Mouse (Mus musculus) lung, adult 2 months (tissue): ENCODE data around the gene Plscr3.

Experiments used
- CTCF ChIP-seq: fragments of 200-500 bp; IDR thresholded peaks from 2 replicates; pipeline ENCODE4 v1.5.1; 2011; ENCODE audit warnings: mild to moderate bottlenecking, low read length, control low read depth; ENCODE audit not compliant: insufficient read depth
- POLR2A ChIP-seq: fragments of 200-500 bp; IDR thresholded peaks from 2 replicates; pipeline ENCODE4 v1.6.1; 2011; ENCODE audit warnings: low read depth, mild to moderate bottlenecking, control low read depth, low read length, borderline replicate concordance; ENCODE audit errors: extremely low read depth

DNA sequence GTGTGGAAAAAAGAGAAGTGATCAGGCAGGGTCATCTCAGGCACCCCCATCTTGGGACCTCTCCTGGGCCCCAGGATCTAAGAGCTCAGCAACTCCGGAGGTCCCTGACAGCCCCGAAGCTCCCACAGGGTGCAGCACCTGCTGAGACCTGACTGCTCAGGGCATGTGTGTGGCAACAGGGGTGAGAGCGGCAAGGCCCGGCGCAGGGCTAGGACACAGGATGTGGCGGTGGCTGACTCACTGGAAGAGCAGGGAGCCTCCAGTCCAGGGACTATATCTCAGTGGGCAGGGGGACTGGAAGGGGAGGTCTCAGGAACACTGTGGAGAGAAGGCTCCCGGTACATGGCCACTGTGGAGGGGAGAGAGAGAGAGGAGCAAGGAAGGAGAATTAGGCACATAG lies 48.3 kb upstream of the Plscr3 start:
- no peak for TF ChIP-seq CTCF
- no peak for TF ChIP-seq POLR2A
